Mouse (Mus musculus): ENCODE measurements around the gene Cd207. TPM values are rescaled to one million over a fixed set of nuclear protein-coding genes. Genes with fewer than 3 reads are reported as not detected.

The Cd207 gene
- polyA plus RNA-seq, 1 experiment from 2014 or later = not detected

GRCm38 (mm10) chr6:83631815-83632214, 45.8 kb downstream of the Cd207 start:
- H3K27ac ChIP-seq = no peak overlapping the region
- WGBS = 78% methylated on average over 4 of the region's 4 CpGs
- H3K4me2 ChIP-seq (replicated peaks) = no peak overlapping the region
- no peaks in the 10 kb centered on the region for H3K9me3 ChIP-seq
- ATAC-seq (ENCODE audit: insufficient number of reproducible peaks, insufficient read depth, low FRiP score, low TSS enrichment) = no peak
- no peaks in the 10 kb centered on the region for H3K36me3 ChIP-seq
- H3K9ac ChIP-seq = no peak overlapping the region
- H3K4me3 ChIP-seq = no peak overlapping the region
- no peaks in the 10 kb centered on the region for H3K4me1 ChIP-seq
- no peaks in the 10 kb centered on the region for H3K27me3 ChIP-seq

GRCm38 (mm10) chr6:83626781-83627180, 50.9 kb downstream of the Cd207 start:
- no peak overlapping the region for H3K4me3 ChIP-seq
- H3K4me1 ChIP-seq = no peaks in the 10 kb centered on the region
- no peak overlapping the region for H3K9ac ChIP-seq
- WGBS = 79% methylated on average over 14 of the region's 17 CpGs
- no peaks in the 10 kb centered on the region for H3K9me3 ChIP-seq
- no peaks in the 10 kb centered on the region for H3K36me3 ChIP-seq
- no peak overlapping the region for H3K27ac ChIP-seq
- no peak overlapping the region for H3K4me2 ChIP-seq (replicated peaks)
- no peak for ATAC-seq (ENCODE audit: insufficient number of reproducible peaks, insufficient read depth, low FRiP score, low TSS enrichment)
- H3K27me3 ChIP-seq = no peaks in the 10 kb centered on the region

Other genes with a start within 250 kb of the Cd207 start
- 40.0 and 41.1 TPM in 2 replicates for gene Tet3, start 218.8 kb downstream of the Cd207 start, polyA plus RNA-seq (2016; fragmentation: Nextera tagmentation; extraction: Ambion mirVana)
- gene Dguok, start 170.9 kb downstream of the Cd207 start, polyA plus RNA-seq (2016; fragmentation: Nextera tagmentation; extraction: Ambion mirVana) = 75.5 and 79.1 TPM in 2 replicates
- gene Actg2, start 141.6 kb downstream of the Cd207 start, polyA plus RNA-seq (2016; fragmentation: Nextera tagmentation; extraction: Ambion mirVana) = 2.9 and 4.4 TPM in 2 replicates
- 22.0 and 22.7 TPM in 2 replicates for gene Stambp, start 105.1 kb downstream of the Cd207 start, polyA plus RNA-seq (2016; fragmentation: Nextera tagmentation; extraction: Ambion mirVana)
- not detected in 2 replicates for gene Clec4f, start 21.7 kb downstream of the Cd207 start, polyA plus RNA-seq (2016; fragmentation: Nextera tagmentation; extraction: Ambion mirVana)
- 7.4 and 8.9 TPM in 2 replicates for gene Vax2, start 33.4 kb upstream of the Cd207 start, polyA plus RNA-seq (2016; fragmentation: Nextera tagmentation; extraction: Ambion mirVana)
- 0.31 and 0.33 TPM in 2 replicates for gene Atp6v1b1, start 65.1 kb upstream of the Cd207 start, polyA plus RNA-seq (2016; fragmentation: Nextera tagmentation; extraction: Ambion mirVana)
- gene Ankrd53, start 84.8 kb upstream of the Cd207 start, polyA plus RNA-seq (2016; fragmentation: Nextera tagmentation; extraction: Ambion mirVana) = 0.27 and 0.32 TPM in 2 replicates
- gene Tex261, start 98.0 kb upstream of the Cd207 start, polyA plus RNA-seq (2016; fragmentation: Nextera tagmentation; extraction: Ambion mirVana) = 81.3 and 83.6 TPM in 2 replicates
- 50.7 and 53.5 TPM in 2 replicates for gene Nagk, start 117.1 kb upstream of the Cd207 start, polyA plus RNA-seq (2016; fragmentation: Nextera tagmentation; extraction: Ambion mirVana)
- gene Paip2b, start 153.9 kb upstream of the Cd207 start, polyA plus RNA-seq (2016; fragmentation: Nextera tagmentation; extraction: Ambion mirVana) = 19.3 and 20.0 TPM in 2 replicates
- gene Zfp638, start 189.3 kb upstream of the Cd207 start, polyA plus RNA-seq (2016; fragmentation: Nextera tagmentation; extraction: Ambion mirVana) = 79.7 and 91.7 TPM in 2 replicates